Mouse (Mus musculus) layer of hippocampus, adult 9-11 months (tissue): ENCODE results near the gene Olfr689.
"Not testable (repeated sequence)": the region's sequence is repeated elsewhere in the genome, so short reads cannot be mapped to it uniquely, and the experiment has no call there.

Experiments used
- DNase-seq: peaks from one replicate; pipeline ENCODE4 v3.0.0; 2022

Gene Olfr689

GRCm38 (mm10) chr7:105310865-105311264 lies at the start of gene Olfr689:
Gene Olfr689 (plus strand): TSS chr7:105311165.
- DNase-seq, result no peak

DNA sequence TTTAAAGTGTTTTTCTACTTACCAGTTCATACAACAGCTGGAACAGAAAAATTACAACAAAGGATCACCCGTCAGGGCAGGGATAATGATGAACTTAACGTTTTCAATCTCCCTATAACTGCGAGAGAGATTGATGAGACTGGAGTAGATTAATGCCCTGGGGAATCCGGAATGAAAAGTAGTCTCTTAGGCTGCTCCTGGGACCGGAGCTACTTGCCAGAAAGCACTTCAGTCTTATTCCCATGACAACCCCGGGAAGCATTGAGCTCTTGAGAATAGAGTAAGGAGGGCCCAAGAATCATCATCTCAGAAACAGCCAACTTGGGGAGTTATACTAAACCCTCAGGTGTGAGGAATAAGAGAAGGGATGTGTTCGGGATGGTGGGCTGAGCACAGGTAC lies 38.5 kb upstream of the Olfr689 start:
- no peak for DNase-seq

DNA sequence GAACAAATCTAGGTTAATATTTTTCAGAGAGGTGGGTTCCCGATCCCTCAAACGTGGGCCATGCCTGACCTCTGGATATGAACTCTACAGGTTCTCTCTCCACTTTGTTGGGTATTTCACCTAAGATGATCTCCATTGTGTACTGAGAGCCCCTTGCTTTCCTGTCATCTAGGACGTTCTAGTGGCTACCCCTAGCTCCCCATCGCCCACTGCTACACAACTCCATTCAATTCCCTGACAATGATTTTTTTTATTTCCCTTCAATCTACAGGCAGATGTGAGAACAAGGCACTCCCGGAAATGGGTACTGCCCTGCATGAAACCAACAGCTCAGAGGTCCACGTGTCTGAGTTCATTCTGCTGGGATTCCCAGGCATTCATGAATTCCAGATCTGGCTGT lies 23.2 kb upstream of the Olfr689 start, which contains the start of gene Olfr688:
Olfr688 (plus strand) TSS at position 301 of the 400 bp plus-strand sequence.
- no peak for DNase-seq

- DNase-seq, result no peak
These were observed 20.9 kb upstream of the Olfr689 start for GRCm38 (mm10) chr7:105290051-105290450.

DNA sequence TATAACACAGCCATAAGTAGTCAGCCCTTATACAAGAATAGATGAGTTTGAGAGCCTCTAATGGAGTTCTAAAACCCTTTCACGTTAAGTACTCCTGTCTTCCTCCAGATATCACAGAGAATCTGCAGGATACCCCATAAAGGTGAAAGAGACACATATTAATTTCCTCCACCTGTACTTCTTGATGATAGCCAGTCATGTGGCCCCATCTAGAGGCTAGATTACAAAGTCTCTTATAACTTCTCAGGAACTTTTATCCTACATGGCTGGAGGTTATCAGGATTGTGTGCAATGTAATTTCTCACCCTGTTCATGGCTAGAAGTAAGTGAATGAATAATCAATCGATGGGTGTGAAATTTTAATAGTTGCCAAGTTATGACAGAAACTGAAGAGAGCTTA lies 14.3 kb downstream of the Olfr689 start:
- DNase-seq, result no peak

DNA sequence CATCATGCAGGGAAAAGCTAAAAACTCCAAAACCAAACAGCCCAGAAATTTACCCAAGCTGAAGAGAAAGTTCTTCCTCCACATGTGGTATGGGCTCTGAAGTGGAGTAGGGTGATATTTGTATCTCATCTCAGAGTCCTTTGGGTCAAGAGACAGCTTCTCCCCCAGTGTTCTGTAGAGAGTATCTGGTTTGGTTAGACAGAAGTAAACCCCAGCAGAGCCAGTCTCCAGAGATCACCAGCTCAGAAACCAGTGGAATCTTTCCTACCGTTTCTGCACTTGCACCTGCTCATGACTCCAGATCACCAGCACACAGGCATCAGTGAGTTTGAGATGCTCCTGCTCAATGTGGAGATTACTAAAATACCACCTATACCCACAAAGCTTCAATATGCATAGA lies 23.0 kb downstream of the Olfr689 start, which contains the start of gene Olfr690:
Olfr690 (minus strand) TSS at position 101 of the 400 bp plus-strand sequence.
- no peak for DNase-seq

DNA sequence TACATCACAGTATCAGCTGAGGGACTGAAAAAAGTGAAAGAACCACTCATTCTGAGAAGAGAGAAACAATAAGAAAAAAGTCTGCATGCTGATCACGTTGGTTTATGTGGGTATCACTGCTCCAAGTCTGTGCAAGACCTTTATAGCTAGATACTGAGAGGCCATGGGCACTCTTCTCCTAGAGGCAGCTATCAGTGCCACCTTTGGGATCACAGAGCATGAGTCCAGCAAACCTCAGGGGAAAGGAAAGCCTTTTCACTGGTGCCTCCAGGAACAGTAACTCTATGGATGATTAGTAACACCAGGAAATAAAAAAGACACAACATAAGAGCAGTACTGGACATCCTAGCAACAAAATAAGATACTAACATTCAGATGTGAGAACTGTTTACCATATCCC lies 31.2 kb downstream of the Olfr689 start, which contains the start of gene Olfr691:
Olfr691 (minus strand) TSS at position 101 of the 400 bp plus-strand sequence.
- no peak for DNase-seq

GRCm38 (mm10) chr7:105342752-105343151 lies 31.8 kb downstream of the Olfr689 start:
- no peak for DNase-seq

DNA sequence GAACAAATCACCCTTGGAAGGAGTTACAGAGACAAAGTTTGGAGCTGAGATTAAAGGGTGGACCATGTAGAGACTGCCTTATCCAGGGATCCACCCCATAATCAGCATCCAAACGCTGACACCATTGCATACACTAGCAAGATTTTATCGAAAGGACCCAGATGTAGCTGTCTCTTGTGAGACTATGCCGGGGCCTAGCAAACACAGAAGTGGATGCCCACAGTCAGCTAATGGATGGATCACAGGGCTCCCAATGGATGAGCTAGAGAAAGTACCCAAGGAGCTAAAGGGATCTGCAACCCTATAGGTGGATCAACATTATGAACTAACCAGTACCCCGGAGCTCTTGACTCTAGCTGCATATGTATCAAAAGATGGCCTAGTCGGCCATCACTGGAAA lies 45.1 kb downstream of the Olfr689 start:
- not testable (repeated sequence) for DNase-seq

GRCm38 (mm10) chr7:105356487-105356886 lies 45.5 kb downstream of the Olfr689 start:
- DNase-seq, result not testable (repeated sequence)

- no peak for DNase-seq
These were observed 50.7 kb downstream of the Olfr689 start for GRCm38 (mm10) chr7:105361713-105362112.

DNA sequence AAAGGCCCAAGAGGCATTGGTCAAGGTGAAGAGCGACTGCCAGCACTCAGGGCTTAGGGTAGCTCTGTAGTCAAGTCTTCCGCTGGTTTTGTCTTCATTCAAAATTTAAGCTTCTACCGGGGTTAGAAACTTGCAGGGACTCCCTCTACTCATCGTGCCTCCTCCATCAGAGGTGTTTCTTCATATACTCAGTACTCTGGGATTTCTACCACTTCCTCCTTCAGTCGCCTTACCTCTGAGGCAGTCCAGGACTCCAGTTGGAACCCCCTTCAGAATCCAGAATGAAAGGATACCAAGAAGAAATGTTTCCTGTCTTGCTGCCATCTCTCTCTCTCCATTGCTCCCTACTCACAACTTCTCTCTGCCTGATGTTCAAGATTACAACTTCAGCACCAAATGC lies 56.3 kb downstream of the Olfr689 start:
- no peak for DNase-seq

GRCm38 (mm10) chr7:105367930-105368329 lies 57.0 kb downstream of the Olfr689 start, which contains the start of gene Olfr692:
Gene Olfr692 (plus strand): TSS chr7:105368230.
- no peak for DNase-seq

DNA sequence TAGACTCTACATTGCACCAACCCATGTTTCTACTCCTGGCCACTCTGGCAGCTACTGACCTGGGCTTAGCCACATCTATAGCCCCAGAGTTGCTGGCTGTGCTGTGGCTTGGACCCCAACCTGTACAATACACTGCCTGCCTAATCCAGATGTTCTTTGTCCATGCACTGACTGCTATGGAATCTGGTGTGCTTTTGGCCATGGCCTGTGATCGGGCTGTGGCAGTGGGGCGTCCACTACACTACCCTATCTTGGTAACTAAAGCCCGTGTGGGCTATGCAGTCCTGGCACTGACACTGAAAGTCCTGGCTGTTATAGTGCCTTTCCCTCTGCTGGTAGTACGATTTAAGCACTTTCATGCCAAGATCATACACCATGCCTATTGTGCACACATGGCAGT lies 57.6 kb downstream of the Olfr689 start:
- no peak for DNase-seq
